Mouse (Mus musculus) liver, embryonic 14.5 days (tissue): ENCODE measurements around the gene Mrap2.

ENCODE experiments used
- CTCF ChIP-seq: IDR thresholded peaks from 2 replicates; pipeline ENCODE4 v1.5.1; 2016; ENCODE audit warnings: antibody characterized with exemption, low read depth, control low read depth
- EP300 ChIP-seq: IDR thresholded peaks from 2 replicates; pipeline ENCODE4 v1.6.1; 2016; ENCODE audit warnings: antibody characterized with exemption, low read depth

GRCm38 (mm10) chr9:87213204-87213603 is 69.1 kb downstream of the Mrap2 start:
- TF ChIP-seq CTCF = no peak
- TF ChIP-seq EP300 = no peak
